Mouse (Mus musculus) cerebellum, postnatal 25 days (tissue): ENCODE data around the gene Ppp1r37.
"Not testable (repeated sequence)": the region's sequence is repeated elsewhere in the genome, so short reads cannot be mapped to it uniquely, and the experiment has no call there.

Experiments
- DNase-seq, 2 experiments: peaks; one replicate each; pipeline ENCODE4 v3.0.0; 2021; ENCODE audit warnings: mixed read lengths in 2 of 2

The Ppp1r37 gene

DNA sequence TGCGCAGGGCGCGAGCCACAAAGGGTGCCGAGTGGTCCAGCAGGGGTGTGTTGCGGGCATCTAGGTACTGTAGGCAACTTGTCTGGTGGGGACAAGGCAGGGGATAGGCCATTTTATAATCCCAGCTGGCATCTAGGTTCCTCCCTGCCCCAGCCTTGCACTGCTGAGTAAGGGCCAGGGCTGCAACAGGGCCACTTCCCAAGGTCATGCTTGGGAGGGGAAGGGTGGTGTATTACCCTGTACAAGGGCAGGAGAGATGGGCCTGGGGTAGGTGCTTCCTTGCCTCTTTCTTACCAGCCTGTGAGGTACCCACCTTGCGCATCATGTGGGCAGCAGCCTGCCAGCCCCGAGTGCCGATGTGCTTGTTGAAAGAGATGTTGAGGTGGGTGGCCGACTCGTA lies 28.2 kb downstream of the Ppp1r37 start:
- DNase-seq, result no peak

- peak in 1 of 2 experiments; percentile 30 for DNase-seq
Measured at GRCm38 (mm10) chr7:19532240-19532639, 30.6 kb downstream of the Ppp1r37 start.

- DNase-seq, result no peak
Measured at GRCm38 (mm10) chr7:19531077-19531476, 31.8 kb downstream of the Ppp1r37 start.

GRCm38 (mm10) chr7:19525105-19525481 lies 37.8 kb downstream of the Ppp1r37 start:
- peak in 1 of 2 experiments; percentile 7 for DNase-seq

DNA sequence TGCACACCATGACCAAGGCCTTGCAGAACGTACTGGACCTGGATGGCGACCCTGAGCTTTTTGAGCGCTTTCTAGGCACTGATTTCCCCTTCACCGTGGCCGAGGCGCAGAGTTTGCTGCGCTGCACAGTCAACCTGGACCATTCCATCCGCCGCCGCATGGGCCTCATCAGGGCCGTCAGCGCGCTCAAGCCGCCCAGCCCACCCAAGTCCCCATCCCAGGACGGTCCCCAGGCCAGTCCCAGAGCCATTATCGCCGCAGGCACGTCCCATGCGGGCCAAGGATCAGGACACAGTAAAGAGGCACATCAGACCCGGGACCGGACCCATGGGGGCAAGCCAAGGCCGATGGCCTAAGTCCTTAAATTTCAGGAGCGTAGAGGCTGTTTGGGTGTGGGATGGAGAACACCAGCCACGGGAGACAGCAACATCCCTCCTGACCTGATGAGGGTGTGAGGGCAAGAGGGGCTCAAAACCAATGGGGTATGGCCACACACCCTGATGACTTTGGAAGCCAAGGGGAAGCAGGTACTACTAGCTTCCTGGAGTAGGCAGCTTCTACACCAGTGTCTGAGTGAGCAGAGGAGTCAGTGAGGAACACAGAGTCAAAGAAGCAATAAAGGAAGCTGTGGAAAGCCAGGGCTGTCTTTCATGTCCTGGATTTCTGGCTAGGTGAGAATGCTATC lies 38.3 kb downstream of the Ppp1r37 start:
- peak in 1 of 2 experiments; percentile 13 for DNase-seq

DNA sequence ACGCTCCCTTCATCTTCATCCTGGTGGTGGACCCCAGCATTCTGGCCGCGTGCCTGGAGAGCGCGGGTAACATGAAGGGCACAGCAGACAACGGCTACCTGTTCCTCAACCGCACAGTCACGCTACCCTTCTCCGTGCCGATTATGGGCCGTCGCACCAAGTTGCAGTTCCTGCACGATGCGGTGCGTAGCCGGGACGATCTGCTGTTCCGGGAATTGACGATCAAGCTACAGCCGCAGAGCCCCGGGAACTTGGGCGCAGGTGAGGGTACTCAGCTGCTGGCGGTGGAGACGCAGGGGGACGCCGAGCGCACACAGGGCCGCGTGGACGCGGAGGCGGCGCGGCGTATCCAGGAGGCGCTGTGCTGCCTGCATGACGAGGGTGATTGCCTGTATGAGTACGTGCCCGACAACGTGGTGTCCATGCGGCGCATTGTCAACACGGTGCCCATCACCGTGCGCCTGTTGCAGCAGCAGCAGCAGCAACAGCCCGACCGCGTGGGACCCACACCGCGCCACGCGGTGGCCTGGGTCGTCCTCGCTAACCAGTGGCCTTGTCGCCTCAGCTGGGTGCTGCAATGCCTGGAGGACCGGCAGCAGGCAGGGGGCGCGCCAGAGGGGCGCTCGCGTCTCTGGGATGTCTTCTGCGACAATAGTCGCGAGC lies 39.0 kb downstream of the Ppp1r37 start:
- peak; percentile 32 to 60 for DNase-seq

GRCm38 (mm10) chr7:19523017-19523756 lies 39.7 kb downstream of the Ppp1r37 start:
- DNase-seq, result peak; percentile 14 to 40

DNA sequence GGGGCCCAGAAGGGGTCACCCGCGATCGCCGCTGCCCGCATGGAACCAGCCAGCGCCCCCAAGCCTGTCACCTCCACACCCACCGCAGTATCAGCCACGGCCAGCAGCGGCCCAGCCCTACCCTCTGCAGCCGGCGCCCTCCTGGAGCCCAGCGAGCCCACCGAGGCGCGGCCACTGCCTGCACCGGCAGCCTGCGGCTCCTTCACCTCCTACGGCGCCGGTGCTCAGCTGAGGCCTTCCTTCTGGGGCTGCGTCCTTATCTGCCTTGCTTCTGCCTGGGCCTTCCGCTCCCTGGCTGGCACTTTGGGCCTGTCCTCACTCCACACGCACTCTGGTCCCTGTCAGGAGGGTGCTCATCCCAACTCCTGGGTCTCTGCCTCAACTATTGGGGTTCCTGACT lies 42.8 kb downstream of the Ppp1r37 start:
- DNase-seq, result no peak

DNA sequence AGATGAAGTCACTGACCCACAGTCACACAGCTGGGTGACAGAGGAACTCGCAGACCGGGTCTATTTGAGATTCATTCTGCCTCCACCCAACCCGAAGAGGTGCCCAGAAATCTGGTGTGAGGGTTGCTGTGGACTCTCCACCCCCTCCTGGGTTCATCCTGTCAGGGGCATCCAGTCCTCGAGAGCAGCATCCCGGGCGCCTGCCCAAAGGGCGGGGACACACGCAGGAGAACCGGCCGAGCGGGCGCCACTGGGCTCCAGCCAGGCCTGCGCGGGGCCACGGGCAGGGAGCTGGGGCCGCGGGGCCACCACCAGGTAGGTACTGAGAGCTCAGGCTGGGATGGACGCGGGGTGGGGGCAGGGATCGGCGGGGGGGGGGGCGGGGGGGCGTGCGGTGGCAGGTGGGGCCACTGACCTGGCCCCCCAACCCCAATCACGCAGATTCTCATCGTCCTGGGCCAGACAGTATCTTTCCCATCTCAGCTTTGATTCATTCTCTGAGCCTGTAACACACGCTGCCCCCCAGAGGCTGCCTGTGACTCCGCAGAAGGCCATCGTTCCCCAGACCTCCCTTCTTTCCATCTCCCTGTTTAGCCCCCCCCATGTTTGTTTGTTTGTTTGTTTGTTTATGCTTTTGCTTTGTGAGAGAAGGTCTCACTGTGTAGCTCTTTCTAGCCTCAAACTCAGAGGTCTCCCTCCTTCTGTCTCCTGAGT lies 45.1 kb downstream of the Ppp1r37 start, which contains the start of gene Nkpd1:
Gene Nkpd1, plus strand, starts transcription at position 187 of the 714 bp plus-strand sequence.
- peak; percentile 63 to 76 for DNase-seq

GRCm38 (mm10) chr7:19512353-19512752 lies 50.5 kb downstream of the Ppp1r37 start:
- no peak for DNase-seq

DNA sequence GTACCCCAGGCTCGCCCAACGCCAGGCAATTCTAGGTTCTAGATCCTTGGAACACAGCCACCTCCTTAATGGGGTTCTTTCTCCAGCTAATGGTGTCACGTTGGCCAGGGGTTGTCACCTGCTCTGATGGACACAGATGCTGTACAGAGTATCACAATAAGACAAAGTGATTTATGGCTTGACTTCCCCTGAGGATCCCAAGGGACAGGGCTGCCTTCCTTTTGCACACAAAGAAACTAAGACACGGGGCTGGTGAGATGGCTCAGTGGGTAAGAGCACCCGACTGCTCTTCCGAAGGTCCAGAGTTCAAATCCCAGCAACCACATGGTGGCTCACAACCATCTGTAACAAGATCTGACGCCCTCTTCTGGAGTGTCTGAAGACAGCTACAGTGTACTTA lies 50.9 kb downstream of the Ppp1r37 start:
- DNase-seq, result not testable (repeated sequence)

- no peak for DNase-seq
Measured at GRCm38 (mm10) chr7:19509786-19510185, 53.1 kb downstream of the Ppp1r37 start.

DNA sequence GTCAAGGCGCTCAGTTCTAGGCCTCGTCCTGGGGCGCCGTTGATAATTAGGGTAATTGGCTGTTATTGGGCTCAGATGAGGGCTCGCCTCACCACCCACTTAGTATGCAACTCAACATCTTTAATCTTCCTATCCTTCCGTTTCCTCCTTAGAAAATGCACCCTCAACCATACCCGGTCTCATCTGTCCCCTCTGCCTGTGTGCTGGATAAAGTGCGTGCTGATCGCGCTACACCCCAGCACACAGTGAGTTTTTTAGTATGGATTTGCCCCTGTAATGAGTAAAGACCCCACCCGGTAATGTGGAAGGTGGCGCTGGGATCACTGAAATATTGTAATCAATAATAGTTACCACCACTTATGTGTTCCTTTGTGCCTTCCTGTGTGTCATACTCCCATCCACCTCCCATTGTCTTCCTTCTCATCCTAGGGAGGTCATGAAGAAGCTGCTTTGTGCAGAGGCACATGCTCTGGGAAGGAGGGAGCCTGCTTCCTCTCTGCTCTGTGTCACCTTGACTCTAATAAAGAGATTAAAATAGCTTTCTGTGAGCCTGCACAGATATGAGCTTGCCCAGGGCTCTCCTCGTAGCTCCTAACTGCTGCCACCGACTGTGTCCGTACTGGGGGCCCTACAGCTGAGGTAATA lies 53.8 kb downstream of the Ppp1r37 start:
- DNase-seq, result no peak

GRCm38 (mm10) chr7:19508150-19508923 lies 54.5 kb downstream of the Ppp1r37 start, which contains the start of the genes Bloc1s3 and Trappc6a:
TSS of gene Bloc1s3 (minus strand) at chr7:19508367.
TSS of gene Trappc6a (plus strand) at chr7:19508395.
- DNase-seq, result peak; percentile 93 to 94

- no peak for DNase-seq
Measured at GRCm38 (mm10) chr7:19507612-19507981, 55.3 kb downstream of the Ppp1r37 start.

GRCm38 (mm10) chr7:19506969-19507611 lies 55.8 kb downstream of the Ppp1r37 start:
- peak; percentile 42 to 65 for DNase-seq

- DNase-seq, result no peak
Measured at GRCm38 (mm10) chr7:19506326-19506725, 56.5 kb downstream of the Ppp1r37 start.

GRCm38 (mm10) chr7:19503481-19504068 lies 59.3 kb downstream of the Ppp1r37 start:
- DNase-seq, result peak; percentile 69 to 79

DNA sequence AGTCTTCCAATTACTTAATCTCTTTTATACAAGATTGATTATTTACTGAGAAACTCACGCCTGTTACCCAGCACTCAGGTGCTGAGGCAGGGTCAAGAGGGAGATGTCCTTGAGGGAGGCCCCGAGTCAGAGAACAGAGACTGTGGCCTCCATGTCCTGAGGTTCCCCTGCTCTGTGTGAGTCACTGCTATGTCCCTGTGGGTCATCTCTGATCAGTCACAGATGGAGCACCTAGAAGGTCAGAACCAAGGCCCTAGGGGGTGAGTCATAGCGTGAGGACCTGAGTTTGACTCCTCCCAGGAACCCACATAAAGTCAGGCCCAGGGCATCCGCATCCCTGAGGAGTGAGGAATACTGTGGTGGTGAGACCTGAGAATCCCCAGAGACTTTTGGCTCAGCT lies 61.2 kb downstream of the Ppp1r37 start:
- DNase-seq, result no peak
